In the genomic region with DNA sequence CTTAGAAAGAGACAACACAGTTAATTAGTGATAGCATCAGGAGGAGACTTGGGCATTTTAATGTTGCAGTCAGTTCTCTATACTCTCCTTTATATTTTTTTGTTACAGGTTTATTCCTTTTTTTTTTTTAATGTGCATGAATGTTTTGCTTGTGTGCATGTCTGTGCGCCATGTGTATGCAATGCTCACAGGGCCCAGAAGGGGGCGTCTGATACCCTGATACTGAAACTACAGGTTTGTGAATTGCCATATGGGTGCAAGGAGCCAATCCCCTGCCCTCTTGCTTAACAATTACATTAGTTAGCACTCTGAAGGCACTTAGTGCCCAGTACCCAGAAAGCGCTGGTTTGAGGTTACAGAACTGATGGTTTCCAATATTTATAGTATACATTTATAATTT, we compare ENCODE assay signal across 17 mouse cellular contexts.
DNase-seq lines count a peak whose midpoint lies in the region; TF ChIP-seq lines count a peak whose summit lies in the region.
"Had no signal": no experiment of that assay in that cellular context is flagged by ENCODE, and none has a peak within 500 bp of the region (broad histone marks: within the 10 kb centered on the region; RNA-seq: fewer than 3 reads in every experiment).

No protein-coding gene starts in this region.

- no peaks in the 10 kb centered on the region for H3K27me3 ChIP-seq in CH12.LX (replicated peaks)
- H3K27me3 ChIP-seq: embryonic facial prominence, embryonic 12.5 days; heart, embryonic 13.5 days; limb, embryonic 15.5 days; lung, embryonic 15.5 days; neural tube, embryonic 12.5 days had no signal

- no peak for TF ChIP-seq POLR2A in CH12.LX (IDR thresholded peaks at IDR 0.05; ENCODE audit: low read depth, low read length)

- H3K4me1 ChIP-seq in CH12.LX (ENCODE audit: control insufficient read depth in 1 of 2, insufficient read depth in 2 of 2) = peaks cover 23 to 57% of the 10 kb centered on the region in 2 experiments
- H3K4me1 ChIP-seq: neural tube, embryonic 12.5 days had no signal

- H3K27ac ChIP-seq in layer of hippocampus, adult 2 months = no peak overlapping the region
- no peak overlapping the region for H3K27ac ChIP-seq in CH12.LX (ENCODE audit: insufficient read depth, low read depth)
- H3K27ac ChIP-seq: embryonic facial prominence, embryonic 12.5 days; heart, embryonic 13.5 days; hindbrain, embryonic 10.5 days; limb, embryonic 15.5 days; lung, embryonic 15.5 days; neural tube, embryonic 12.5 days had no signal

- no peak overlapping the region for H3K4me2 ChIP-seq in CH12.LX (ENCODE audit: insufficient read depth, low read depth, poor library complexity, severe bottlenecking)
- H3K4me2 ChIP-seq: embryonic facial prominence, embryonic 12.5 days; heart, embryonic 13.5 days; limb, embryonic 15.5 days; lung, embryonic 15.5 days; neural tube, embryonic 12.5 days had no signal

- H3K4me3 ChIP-seq in layer of hippocampus, adult 2 months = no peak overlapping the region
- no peak overlapping the region for H3K4me3 ChIP-seq in CH12.LX (replicated peaks in 1 of 3; ENCODE audit: low read depth in 2 of 3, low read length in 2 of 3, poor library complexity in 1 of 3)
- H3K4me3 ChIP-seq: embryonic facial prominence, embryonic 12.5 days; heart, embryonic 13.5 days; hindbrain, embryonic 10.5 days; limb, embryonic 15.5 days; lung, embryonic 15.5 days; neural tube, embryonic 12.5 days had no signal

- no peak for TF ChIP-seq EP300 in CH12.LX (IDR thresholded peaks at IDR 0.05; ENCODE audit: low read length)

- TF ChIP-seq CTCF in layer of hippocampus, adult 2 months (conservative IDR thresholded peaks at IDR 0.05) = peak; percentile 41
- TF ChIP-seq CTCF in CH12.LX (conservative IDR thresholded peaks at IDR 0.05 in 1 of 2, IDR thresholded peaks at IDR 0.05 in 1 of 2; ENCODE audit: low read depth in 2 of 2, low read length in 2 of 2) = peak in 1 of 2 experiments; percentile 41; a peak in 2 of 4 replicates

- in situ Hi-C loops in CH12.LX (cut with MboI; ENCODE audit: low pct_ligation_motif_present, low pct_unique_long_range_greater_than_20kb, low sequenced_read_pairs) = no loop called here

- peak; percentile 15 for TF ChIP-seq RAD21 in CH12.LX (IDR thresholded peaks at IDR 0.05; ENCODE audit: low read depth, low read length)

- no peaks in the 10 kb centered on the region for H3K36me3 ChIP-seq in CH12.LX (replicated peaks in 1 of 2; ENCODE audit: control insufficient read depth in 1 of 2, insufficient read depth in 1 of 2, low read length in 1 of 2)
- H3K36me3 ChIP-seq: embryonic facial prominence, embryonic 12.5 days; G1E; heart, embryonic 13.5 days; hindbrain, embryonic 10.5 days; limb, embryonic 15.5 days; lung, embryonic 15.5 days; neural tube, embryonic 12.5 days had no signal

- peaks cover 2% of the 10 kb centered on the region for H3K9me3 ChIP-seq in CH12.LX (replicated peaks; ENCODE audit: low read length)
- H3K9me3 ChIP-seq: embryonic facial prominence, embryonic 12.5 days; heart, embryonic 13.5 days; hindbrain, embryonic 10.5 days; limb, embryonic 15.5 days; lung, embryonic 15.5 days; neural tube, embryonic 12.5 days had no signal

- no peak overlapping the region for H3K9ac ChIP-seq in CH12.LX (ENCODE audit: insufficient read depth, low read depth)
- H3K9ac ChIP-seq: embryonic facial prominence, embryonic 12.5 days; heart, embryonic 13.5 days; limb, embryonic 15.5 days; lung, embryonic 15.5 days; neural tube, embryonic 12.5 days had no signal

- no peak for DNase-seq in layer of hippocampus, adult 2 months (ENCODE audit: low spot score in 2 of 2)
- no peak for DNase-seq in layer of hippocampus, postnatal 36 days
- DNase-seq in 416B (ENCODE audit: low read depth) (peak; percentile 5), CH12.LX (ENCODE audit: extremely low read depth) (no peak), R1 (ENCODE audit: low read depth, low spot score) (peak; percentile 84)
- DNase-seq in c-Kit-positive CD71-positive TER-119-positive erythroid progenitor cells, embryonic 14.5 days (ENCODE audit: low spot score) = no peak
- no peak for DNase-seq in right cerebral cortex, postnatal 14 days
- DNase-seq: cerebellum, adult 18-20 months; kidney, postnatal 10 days; thymus, postnatal 36 days had no signal

- no peaks in the 10 kb centered on the region for H3K79me2 ChIP-seq in CH12.LX (replicated peaks; ENCODE audit: control insufficient read depth, extremely low read depth, insufficient read depth, poor library complexity, severe bottlenecking)

- dilution Hi-C loops in CH12.LX (cut with MboI; ENCODE audit: extremely low pct_ligation_motif_present, extremely low pct_unique_long_range_greater_than_20kb, low sequenced_read_pairs) = no loop called here

TF ChIP-seq in CH12.LX, 34 proteins besides CTCF, POLR2A, EP300 and RAD21:
- TF ChIP-seq POLR2AphosphoS2 (IDR thresholded peaks at IDR 0.05; ENCODE audit: low read depth, low read length) (no peak), SMC3 (IDR thresholded peaks at IDR 0.05; ENCODE audit: low read depth, low read length) (peak; percentile 17; the same call in 1 of the 2 replicates)

Comparison
In these comparisons a context has a peak if more than half of its experiments do, and no peak if none do; other contexts are left out.
1. DNase-seq: peak in 416B (single experiment) and R1 (single experiment); none in layer of hippocampus, adult 2 months (0 of 2), layer of hippocampus, postnatal 36 days (0 of 2), CH12.LX (single experiment), c-Kit-positive CD71-positive TER-119-positive erythroid progenitor cells, embryonic 14.5 days (single experiment) and right cerebral cortex, postnatal 14 days (single experiment).